12 mouse cellular contexts compared by ENCODE assay signal in genomic region chr5:134073512-134074041, GRCm38 (mm10). TPM values are rescaled to one million over a fixed set of nuclear protein-coding genes. Genes with fewer than 3 reads are reported as not detected.
DNase-seq lines count a peak whose midpoint lies in the region; ATAC-seq lines count a peak whose summit lies in the region.
"Had no signal": no experiment of that assay in that cellular context is flagged by ENCODE, and none has a peak within 500 bp of the region (broad histone marks: within the 10 kb centered on the region; RNA-seq: fewer than 3 reads in every experiment).

No protein-coding gene starts in this region.

- peak; percentile 74 for DNase-seq in forebrain, embryonic 14.5 days (ENCODE audit: low spot score)
- DNase-seq in forebrain, embryonic 10.5 days (ENCODE audit: extremely low spot score, low spot score), result no peak
- DNase-seq in lung, postnatal 4 days, result no peak
- peak; percentile 97 for DNase-seq in cerebellum, adult 9-11 months
- DNase-seq in heart, adult 9 months (ENCODE audit: low spot score in 2 of 2), result no peak
- no peak for DNase-seq in heart, postnatal 25 days (ENCODE audit: low spot score)
- DNase-seq: adrenal gland, adult 8-10 months; heart, postnatal 14 days had no signal

- intact Hi-C loops in heart, postnatal 25 days (cut with DNase I), result no loop called here

- peak overlapping the region; percentile 15; the same call in 1 of the 2 replicates for H3K27ac ChIP-seq in forebrain, embryonic 14.5 days (ENCODE audit: low read depth, low read length)
- H3K27ac ChIP-seq in forebrain, embryonic 10.5 days, result no peak overlapping the region
- no peak overlapping the region for H3K27ac ChIP-seq in lung, embryonic 16.5 days (ENCODE audit: low read length)
- H3K27ac ChIP-seq in limb, embryonic 13.5 days, result peak overlapping the region; percentile 28; the same call in 1 of the 2 replicates
- H3K27ac ChIP-seq: embryonic facial prominence, embryonic 10.5 days had no signal

- no peaks in the 10 kb centered on the region for H3K4me1 ChIP-seq in forebrain, embryonic 14.5 days (ENCODE audit: control insufficient read depth, insufficient read depth, low read length)
- H3K4me1 ChIP-seq in forebrain, embryonic 10.5 days, result no peaks in the 10 kb centered on the region
- H3K4me1 ChIP-seq in lung, embryonic 16.5 days (replicated peaks; ENCODE audit: control insufficient read depth, insufficient read depth, low read length), result no peaks in the 10 kb centered on the region
- peaks cover 20% of the 10 kb centered on the region for H3K4me1 ChIP-seq in limb, embryonic 13.5 days
- H3K4me1 ChIP-seq: embryonic facial prominence, embryonic 10.5 days; megakaryocyte, embryonic 14.5 days had no signal

- H3K4me2 ChIP-seq in forebrain, embryonic 14.5 days (ENCODE audit: low read length), result no peak overlapping the region
- H3K4me2 ChIP-seq in lung, embryonic 16.5 days (ENCODE audit: low read depth, low read length), result no peak overlapping the region
- peak overlapping the region; percentile 43 for H3K4me2 ChIP-seq in limb, embryonic 13.5 days (replicated peaks)

- peak; percentile 89 for ATAC-seq in forebrain, embryonic 14.5 days
- peak; percentile 26 for ATAC-seq in lung, embryonic 16.5 days (ENCODE audit: low read depth)
- ATAC-seq in limb, embryonic 13.5 days (ENCODE audit: low FRiP score, low read depth), result peak; percentile 89

- WGBS in forebrain, embryonic 14.5 days, result 68% methylated on average over 17 of the region's 17 CpGs
- WGBS in forebrain, embryonic 10.5 days, result 88% methylated on average over 17 of the region's 17 CpGs
- 54% methylated on average over 17 of the region's 17 CpGs for WGBS in lung, embryonic 16.5 days
- WGBS in limb, embryonic 13.5 days, result 11% methylated on average over 17 of the region's 17 CpGs

- H3K27me3 ChIP-seq in forebrain, embryonic 14.5 days (replicated peaks; ENCODE audit: control insufficient read depth, insufficient read depth, low read length), result no peaks in the 10 kb centered on the region
- no peaks in the 10 kb centered on the region for H3K27me3 ChIP-seq in forebrain, embryonic 10.5 days (ENCODE audit: poor library complexity, severe bottlenecking)
- H3K27me3 ChIP-seq in lung, embryonic 16.5 days (ENCODE audit: control insufficient read depth, insufficient read depth, low read depth, low read length), result no peaks in the 10 kb centered on the region
- no peaks in the 10 kb centered on the region; the same call in 1 of the 2 replicates for H3K27me3 ChIP-seq in limb, embryonic 13.5 days
- H3K27me3 ChIP-seq: megakaryocyte, embryonic 14.5 days had no signal

- H3K36me3 ChIP-seq in forebrain, embryonic 14.5 days (ENCODE audit: control insufficient read depth, insufficient read depth, low read length), result no peaks in the 10 kb centered on the region
- no peaks in the 10 kb centered on the region for H3K36me3 ChIP-seq in forebrain, embryonic 10.5 days (replicated peaks)
- H3K36me3 ChIP-seq in lung, embryonic 16.5 days (ENCODE audit: control insufficient read depth, insufficient read depth, low read length), result no peaks in the 10 kb centered on the region
- H3K36me3 ChIP-seq in limb, embryonic 13.5 days, result no peaks in the 10 kb centered on the region
- H3K36me3 ChIP-seq: embryonic facial prominence, embryonic 10.5 days had no signal

- H3K4me3 ChIP-seq in forebrain, embryonic 14.5 days (ENCODE audit: low read depth, low read length), result no peak overlapping the region
- no peak overlapping the region for H3K4me3 ChIP-seq in forebrain, embryonic 10.5 days
- no peak overlapping the region for H3K4me3 ChIP-seq in lung, embryonic 16.5 days (ENCODE audit: low read length)
- H3K4me3 ChIP-seq in limb, embryonic 13.5 days, result no peak overlapping the region
- H3K4me3 ChIP-seq: embryonic facial prominence, embryonic 10.5 days; megakaryocyte, embryonic 14.5 days had no signal

- H3K9me3 ChIP-seq in forebrain, embryonic 14.5 days (replicated peaks; ENCODE audit: control insufficient read depth, low read length), result peaks cover 6% of the 10 kb centered on the region; the same call in 1 of the 2 replicates
- H3K9me3 ChIP-seq in forebrain, embryonic 10.5 days, result peaks cover 9% of the 10 kb centered on the region; the same call in 1 of the 2 replicates
- H3K9me3 ChIP-seq in lung, embryonic 16.5 days (ENCODE audit: control insufficient read depth, low read length), result peaks cover 11% of the 10 kb centered on the region; the same call in 1 of the 2 replicates
- peaks cover 14% of the 10 kb centered on the region for H3K9me3 ChIP-seq in limb, embryonic 13.5 days

- no peak overlapping the region for H3K9ac ChIP-seq in forebrain, embryonic 14.5 days (ENCODE audit: low read length)
- no peak overlapping the region for H3K9ac ChIP-seq in lung, embryonic 16.5 days (ENCODE audit: low read length)
- no peak overlapping the region for H3K9ac ChIP-seq in limb, embryonic 13.5 days

RNA-seq across cellular contexts. Expression of gene Castor2, which starts 25.9 kb away (rescaled TPM):
- 21.9 and 23.1 TPM in 2 replicates for polyA plus RNA-seq in forebrain, embryonic 14.5 days (2014; fragmentation: Nextera tagmentation; extraction: Ambion mirVana)
- 7.9 and 8.8 TPM in 2 replicates for polyA plus RNA-seq in forebrain, embryonic 10.5 days (2016; fragmentation: Nextera tagmentation; extraction: Ambion mirVana)
- 3.6 and 4.3 TPM in 2 replicates for polyA plus RNA-seq in lung, embryonic 16.5 days (2015; fragmentation: Nextera tagmentation; extraction: Ambion mirVana)
- polyA plus RNA-seq in limb, embryonic 13.5 days (2015; fragmentation: Nextera tagmentation; extraction: Ambion mirVana), result 10.4 and 10.5 TPM in 2 replicates
- 10 to 100 TPM; 24.0 to 28.7 TPM for total RNA-seq in heart, postnatal 25 days (2021)

Comparison
In these comparisons a context has a peak if more than half of its experiments do, and no peak if none do; other contexts are left out.
1. DNase-seq: peak in forebrain, embryonic 14.5 days (single experiment) and cerebellum, adult 9-11 months (single experiment); none in forebrain, embryonic 10.5 days (single experiment), lung, postnatal 4 days (0 of 2), heart, adult 9 months (0 of 2) and heart, postnatal 25 days (single experiment).
2. H3K27ac ChIP-seq: peak in forebrain, embryonic 14.5 days (single experiment) and limb, embryonic 13.5 days (single experiment); none in forebrain, embryonic 10.5 days (single experiment) and lung, embryonic 16.5 days (single experiment).
3. ATAC-seq: peak in every context shown above with its lines; median percentile 89 in forebrain, embryonic 14.5 days; 89 in limb, embryonic 13.5 days; 26 in lung, embryonic 16.5 days.